Mouse (Mus musculus) stomach, postnatal 0 days (tissue): ENCODE data around the gene Nln. TPM values are rescaled to one million over a fixed set of nuclear protein-coding genes. Genes with fewer than 3 reads are reported as not detected.

Experiments
- ATAC-seq: fragments of 200-750 bp; cut with Nextera tagmentation; 2 replicates; pipeline ENCODE4 v1.8.0; 2017; ENCODE audit not compliant: low FRiP score, low TSS enrichment
- DNase-seq: peaks from one replicate; pipeline ENCODE4 v3.0.0-alpha.2; 2016; ENCODE audit warnings: low spot score
- H3K27ac ChIP-seq: fragments of 300-500 bp; sonication (generic); replicated peaks from 2 replicates; pipeline ENCODE4 v1.5.1; 2014; ENCODE audit warnings: mild to moderate bottlenecking, control low read depth
- H3K27me3 ChIP-seq: fragments of 300-500 bp; sonication (generic); 2 replicates; pipeline ENCODE4 v1.6.1; 2014; ENCODE audit warnings: low read length; ENCODE audit not compliant: control insufficient read depth, insufficient read depth
- H3K36me3 ChIP-seq: fragments of 300-500 bp; sonication (generic); 2 replicates; pipeline ENCODE4 v1.6.1; 2014; ENCODE audit warnings: low read length, mixed read lengths; ENCODE audit not compliant: control insufficient read depth, insufficient read depth
- H3K4me1 ChIP-seq: fragments of 300-500 bp; sonication (generic); replicated peaks from 2 replicates; pipeline ENCODE4 v1.6.1; 2014; ENCODE audit warnings: antibody characterized with exemption; ENCODE audit not compliant: control insufficient read depth, insufficient read depth
- H3K4me2 ChIP-seq: fragments of 300-500 bp; sonication (generic); replicated peaks from 2 replicates; pipeline ENCODE4 v1.6.1; 2014; ENCODE audit warnings: low read depth, mild to moderate bottlenecking, control low read depth, moderate library complexity
- H3K4me3 ChIP-seq: fragments of 300-500 bp; sonication (generic); 2 replicates; pipeline ENCODE4 v1.5.1; 2014; ENCODE audit warnings: low read depth, low read length, control low read depth
- H3K9ac ChIP-seq: fragments of 300-500 bp; sonication (generic); 2 replicates; pipeline ENCODE4 v1.6.1; 2014; ENCODE audit warnings: mild to moderate bottlenecking, low read length, control low read depth, mixed read lengths
- H3K9me3 ChIP-seq: fragments of 300-500 bp; sonication (generic); 2 replicates; pipeline ENCODE4 v1.6.1; 2016; ENCODE audit warnings: low read length; ENCODE audit not compliant: control insufficient read depth
- CTCF ChIP-seq: IDR thresholded peaks from 2 replicates; pipeline ENCODE4 v1.5.1; 2016; ENCODE audit warnings: antibody characterized with exemption, low read depth, mild to moderate bottlenecking, moderate library complexity
- EP300 ChIP-seq: optimal IDR thresholded peaks from 2 replicates; pipeline ENCODE3; 2016; ENCODE audit warnings: antibody characterized with exemption
- WGBS: fragments of 180-500 bp; shearing (Covaris S2); extraction: QIAGEN DNeasy Blood & Tissue Kit; methylation state at CpG from one replicate; pipeline ENCODE4 v1.1.7; 2014; 5-methylcytosine and 5-hydroxymethylcytosine counted together
- polyA plus RNA-seq: library from polyadenylated mRNA; unstranded; fragments of >200 nt; fragmentation: Nextera tagmentation; extraction: Ambion mirVana; gene quantifications from 2 replicates; pipeline ENCODE4 v1.2.1, GENCODE M21; 2015

The Nln gene
- polyA plus RNA-seq, 1 experiment from 2014 or later, result 22.5 TPM

DNA sequence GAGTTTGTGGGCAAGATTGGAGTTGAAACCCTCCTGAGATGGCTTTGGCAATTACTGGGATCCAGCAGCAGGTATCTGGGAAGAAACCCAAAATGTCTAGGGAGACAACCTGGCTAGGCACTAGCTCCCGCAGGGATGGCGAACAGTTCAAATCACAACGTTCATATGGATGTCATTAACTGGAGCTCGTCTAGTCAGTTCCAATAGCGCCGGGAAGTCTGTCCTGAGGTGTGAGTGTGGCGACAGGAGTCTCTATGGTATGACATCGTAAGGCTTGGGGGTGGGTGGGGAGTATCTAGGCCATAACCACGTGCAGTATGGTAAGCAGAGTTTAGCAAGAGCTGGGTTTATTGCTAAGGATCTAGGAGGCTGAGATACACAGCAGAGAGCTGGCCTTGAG is 46.4 kb downstream of the Nln start:
- 90% methylated on average over 9 of the region's 9 CpGs for WGBS
- Histone ChIP-seq H3K36me3 (0 out of 2 replicates have a peak, but pooled peaks cover 2% of the 10 kb centered on the region), H3K27ac (no peak overlapping the region), H3K4me1 (no peaks in the 10 kb centered on the region), H3K9ac (no peak overlapping the region), H3K9me3 (no peaks in the 10 kb centered on the region), H3K27me3 (no peaks in the 10 kb centered on the region), H3K4me3 (no peak overlapping the region), H3K4me2 (no peak overlapping the region)
- DNase-seq (no peak), ATAC-seq (no peak)
- TF ChIP-seq EP300, result no peak
- no peak for TF ChIP-seq CTCF

- H3K9me3 ChIP-seq, result no peaks in the 10 kb centered on the region
- ATAC-seq (no peak), DNase-seq (no peak)
- TF ChIP-seq CTCF (no peak), EP300 (no peak)
- 69% methylated on average over 2 of the region's 2 CpGs for WGBS
- H3K4me1 ChIP-seq, result no peaks in the 10 kb centered on the region
- no peak overlapping the region for H3K9ac ChIP-seq
- no peak overlapping the region for H3K4me3 ChIP-seq
- no peaks in the 10 kb centered on the region for H3K27me3 ChIP-seq
- H3K27ac ChIP-seq, result no peak overlapping the region
- 0 out of 2 replicates have a peak, but pooled peaks cover 2% of the 10 kb centered on the region for H3K36me3 ChIP-seq
- no peak overlapping the region for H3K4me2 ChIP-seq
These were observed 47.3 kb downstream of the Nln start for GRCm38 (mm10) chr13:104061975-104062750.

GRCm38 (mm10) chr13:104060231-104060630 is 49.2 kb downstream of the Nln start:
- Histone ChIP-seq H3K36me3 (0 out of 2 replicates have a peak, but pooled peaks cover 2% of the 10 kb centered on the region), H3K9me3 (no peaks in the 10 kb centered on the region), H3K4me3 (no peak overlapping the region), H3K9ac (no peak overlapping the region), H3K4me1 (no peaks in the 10 kb centered on the region), H3K27me3 (no peaks in the 10 kb centered on the region), H3K27ac (no peak overlapping the region), H3K4me2 (no peak overlapping the region)
- ATAC-seq, result no peak
- 82% methylated on average over 1 of the region's 1 CpGs for WGBS
- TF ChIP-seq CTCF, result no peak
- TF ChIP-seq EP300, result no peak
- DNase-seq, result no peak

DNA sequence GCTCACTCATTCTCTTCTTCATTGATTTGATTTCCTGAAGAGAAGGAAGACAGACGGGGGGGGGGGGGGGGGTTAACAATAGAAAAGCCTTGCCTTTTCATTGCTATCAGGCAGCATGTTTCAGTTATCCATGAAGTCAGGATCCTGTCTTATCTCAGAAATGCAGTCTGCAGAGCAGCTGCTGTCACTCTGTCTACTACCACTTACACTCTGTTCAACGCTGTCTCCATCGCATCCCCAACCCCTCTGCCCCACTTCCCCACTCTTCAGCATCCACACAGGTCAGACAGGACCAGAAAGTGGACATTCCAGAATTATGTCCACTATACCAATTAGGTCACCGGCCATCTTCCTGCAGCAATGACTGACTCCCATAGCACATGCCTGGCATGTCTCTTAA is 49.9 kb downstream of the Nln start:
- Histone ChIP-seq H3K4me2 (no peak overlapping the region), H3K27ac (no peak overlapping the region), H3K4me1 (no peaks in the 10 kb centered on the region), H3K4me3 (no peak overlapping the region), H3K27me3 (no peaks in the 10 kb centered on the region), H3K36me3 (0 out of 2 replicates have a peak, but pooled peaks cover 2% of the 10 kb centered on the region), H3K9me3 (no peaks in the 10 kb centered on the region), H3K9ac (no peak overlapping the region)
- 81% methylated on average over 4 of the region's 4 CpGs for WGBS
- ATAC-seq, result no peak
- no peak for TF ChIP-seq CTCF
- no peak for TF ChIP-seq EP300
- no peak for DNase-seq

GRCm38 (mm10) chr13:104058761-104059160 is 50.7 kb downstream of the Nln start:
- no peak overlapping the region for H3K27ac ChIP-seq
- 0 out of 2 replicates have a peak, but pooled peaks cover 2% of the 10 kb centered on the region for H3K36me3 ChIP-seq
- H3K9ac ChIP-seq, result no peak overlapping the region
- DNase-seq (no peak), ATAC-seq (no peak)
- 88% methylated on average over 9 of the region's 9 CpGs for WGBS
- no peaks in the 10 kb centered on the region for H3K27me3 ChIP-seq
- H3K4me2 ChIP-seq, result no peak overlapping the region
- H3K4me1 ChIP-seq, result no peaks in the 10 kb centered on the region
- no peak overlapping the region for H3K4me3 ChIP-seq
- no peaks in the 10 kb centered on the region for H3K9me3 ChIP-seq
- TF ChIP-seq CTCF, result no peak
- no peak for TF ChIP-seq EP300

GRCm38 (mm10) chr13:104052271-104052753 is 57.1 kb downstream of the Nln start:
- H3K4me1 ChIP-seq, result no peaks in the 10 kb centered on the region
- H3K4me3 ChIP-seq, result no peak overlapping the region
- TF ChIP-seq EP300 (no peak), CTCF (no peak)
- no peak overlapping the region for H3K27ac ChIP-seq
- DNase-seq (no peak), ATAC-seq (no peak)
- H3K36me3 ChIP-seq, result no peaks in the 10 kb centered on the region
- H3K9me3 ChIP-seq, result no peaks in the 10 kb centered on the region
- WGBS, result 81% methylated on average over 9 of the region's 9 CpGs
- H3K27me3 ChIP-seq, result no peaks in the 10 kb centered on the region
- H3K9ac ChIP-seq, result no peak overlapping the region
- no peak overlapping the region for H3K4me2 ChIP-seq
